ENCODE assay signal across 8 mouse cellular contexts in genomic region chr11:69982225-69982624, GRCm38 (mm10). TPM values are rescaled to one million over a fixed set of nuclear protein-coding genes. Genes with fewer than 3 reads are reported as not detected.
A peak's percentile ranks its signal among the peaks of the same experiment; 100 is the strongest.
DNase-seq lines count a peak whose midpoint lies in the region; ATAC-seq and TF ChIP-seq lines count a peak whose summit lies in the region.

Gene Elp5, minus strand, starts transcription at chr11:69982517.

- peak within 1 kb of the TSS; percentile 93 for H3K9ac ChIP-seq in kidney, embryonic 15.5 days
- H3K9ac ChIP-seq in hindbrain, embryonic 15.5 days, result peak within 1 kb of the TSS; percentile 100
- peak within 1 kb of the TSS; percentile 92 for H3K9ac ChIP-seq in liver, postnatal 0 days (replicated peaks)

- no peak for TF ChIP-seq EP300 in liver, postnatal 0 days (IDR thresholded peaks at IDR 0.05; ENCODE audit: low read depth)

- peak within 1 kb of the TSS; percentile 100 for H3K27ac ChIP-seq in kidney, embryonic 15.5 days
- H3K27ac ChIP-seq in gastrocnemius, adult 2 months, result peak within 1 kb of the TSS; percentile 99
- H3K27ac ChIP-seq in hindbrain, embryonic 15.5 days (replicated peaks), result peak within 1 kb of the TSS; percentile 100
- peak within 1 kb of the TSS; percentile 97 for H3K27ac ChIP-seq in liver, postnatal 0 days (ENCODE audit: low read depth)

- TF ChIP-seq CTCF in gastrocnemius, adult 2 months (IDR thresholded peaks at IDR 0.05), result no peak
- no peak for TF ChIP-seq CTCF in liver, postnatal 0 days (IDR thresholded peaks at IDR 0.05; ENCODE audit: low read depth)

- intact Hi-C loops in gastrocnemius, adult 2 months (cut with DNase I), result no loop called here

- H3K36me3 ChIP-seq in kidney, embryonic 15.5 days, result peaks cover 55% of the 10 kb centered on the region
- peaks cover 27% of the 10 kb centered on the region for H3K36me3 ChIP-seq in hindbrain, embryonic 15.5 days
- peaks cover 23% of the 10 kb centered on the region for H3K36me3 ChIP-seq in liver, postnatal 0 days (replicated peaks; ENCODE audit: insufficient read depth, low read length)

- 47% methylated on average over 8 of the region's 8 CpGs for WGBS in kidney, embryonic 15.5 days
- 65% methylated on average over 8 of the region's 8 CpGs for WGBS in hindbrain, embryonic 15.5 days
- 52% methylated on average over 8 of the region's 8 CpGs for WGBS in liver, postnatal 0 days (ENCODE audit: insufficient replicate concordance)

- peak within 1 kb of the TSS; percentile 97 for H3K4me3 ChIP-seq in kidney, embryonic 15.5 days (replicated peaks)
- peak within 1 kb of the TSS; percentile 92 for H3K4me3 ChIP-seq in gastrocnemius, adult 2 months
- H3K4me3 ChIP-seq in hindbrain, embryonic 15.5 days, result peak within 1 kb of the TSS; percentile 100
- H3K4me3 ChIP-seq in liver, postnatal 0 days (ENCODE audit: low read depth, low read length), result peak within 1 kb of the TSS; percentile 98

- H3K27me3 ChIP-seq in kidney, embryonic 15.5 days, result no peaks in the 10 kb centered on the region
- no peaks in the 10 kb centered on the region for H3K27me3 ChIP-seq in hindbrain, embryonic 15.5 days
- no peaks in the 10 kb centered on the region for H3K27me3 ChIP-seq in liver, postnatal 0 days (ENCODE audit: insufficient read depth, low read length)

- H3K4me2 ChIP-seq in kidney, embryonic 15.5 days, result peak within 1 kb of the TSS; percentile 72
- H3K4me2 ChIP-seq in hindbrain, embryonic 15.5 days, result peak within 1 kb of the TSS; percentile 95
- peak within 1 kb of the TSS; percentile 82 for H3K4me2 ChIP-seq in liver, postnatal 0 days (ENCODE audit: low read depth, low read length)

- ATAC-seq in kidney, embryonic 15.5 days (replicated peaks; ENCODE audit: low FRiP score), result no peak
- ATAC-seq in hindbrain, embryonic 15.5 days (ENCODE audit: low FRiP score, low read depth), result no peak
- no peak for ATAC-seq in liver, postnatal 0 days

- DNase-seq in kidney, postnatal 14 days, result no peak
- no peak for DNase-seq in adrenal gland, adult 8-10 months
- no peak for DNase-seq in gastrocnemius, adult 2 months
- no peak for DNase-seq in liver, postnatal 0 days
- DNase-seq in embryo, embryonic 11 days, result no peak
- no peak for DNase-seq in right cerebral cortex, postnatal 25 days

- no peaks in the 10 kb centered on the region for H3K9me3 ChIP-seq in kidney, embryonic 15.5 days (replicated peaks)
- no peaks in the 10 kb centered on the region for H3K9me3 ChIP-seq in hindbrain, embryonic 15.5 days
- H3K9me3 ChIP-seq in liver, postnatal 0 days (ENCODE audit: low read length), result no peaks in the 10 kb centered on the region

- H3K4me1 ChIP-seq in kidney, embryonic 15.5 days, result peaks cover 32% of the 10 kb centered on the region
- H3K4me1 ChIP-seq in hindbrain, embryonic 15.5 days (replicated peaks), result peaks cover 40% of the 10 kb centered on the region
- H3K4me1 ChIP-seq in liver, postnatal 0 days (ENCODE audit: insufficient read depth), result peaks cover 20% of the 10 kb centered on the region

RNA-seq across cellular contexts. Expression of gene Elp5, which starts in this region (rescaled TPM):
- polyA plus RNA-seq in kidney, embryonic 15.5 days (2015; fragmentation: Nextera tagmentation; extraction: Ambion mirVana), result 116 and 120 TPM in 2 replicates
- 10 to 100 TPM; 56.9 to 87.4 (median 73.6) TPM for total RNA-seq in adrenal gland, adult 8-10 months (2022)
- total RNA-seq in gastrocnemius, adult 2 months (2021), result 10 to 100 TPM; 33.0 to 45.2 TPM
- 163 and 174 TPM in 2 replicates for polyA plus RNA-seq in hindbrain, embryonic 15.5 days (2015; fragmentation: Nextera tagmentation; extraction: Ambion mirVana)
- polyA plus RNA-seq in liver, postnatal 0 days (2015; fragmentation: Nextera tagmentation; extraction: Ambion mirVana), result 40.6 and 42.9 TPM in 2 replicates
